Mouse (Mus musculus) midbrain, embryonic 13.5 days (tissue): ENCODE measurements around the gene 1700123O20Rik. TPM values are rescaled to one million over a fixed set of nuclear protein-coding genes. Genes with fewer than 3 reads are reported as not detected.

Experiments used
- ATAC-seq: fragments of 200-750 bp; cut with Nextera tagmentation; 2 replicates; pipeline ENCODE4 v1.8.0; 2017; ENCODE audit warnings: mild to moderate bottlenecking, moderate TSS enrichment, moderate library complexity
- H3K27ac ChIP-seq: fragments of 300-500 bp; sonication (generic); 2 replicates; pipeline ENCODE4 v1.5.1; 2015; ENCODE audit warnings: inconsistent platforms, mild to moderate bottlenecking, moderate library complexity
- H3K27me3 ChIP-seq: fragments of 300-500 bp; sonication (generic); 2 replicates; pipeline ENCODE4 v1.6.1; 2015; ENCODE audit warnings: mild to moderate bottlenecking, inconsistent platforms
- H3K36me3 ChIP-seq: fragments of 300-500 bp; sonication (generic); 2 replicates; pipeline ENCODE4 v1.6.1; 2015; ENCODE audit warnings: mild to moderate bottlenecking, inconsistent platforms
- H3K4me1 ChIP-seq: fragments of 300-500 bp; sonication (generic); replicated peaks from 2 replicates; pipeline ENCODE4 v1.6.1; 2015; ENCODE audit warnings: inconsistent platforms
- H3K4me2 ChIP-seq: fragments of 300-500 bp; sonication (generic); replicated peaks from 2 replicates; pipeline ENCODE4 v1.6.1; 2015; ENCODE audit warnings: moderate library complexity, mild to moderate bottlenecking, inconsistent platforms
- H3K4me3 ChIP-seq: fragments of 300-500 bp; sonication (generic); replicated peaks from 2 replicates; pipeline ENCODE4 v1.5.1; 2015; ENCODE audit warnings: mild to moderate bottlenecking, inconsistent platforms
- H3K9ac ChIP-seq: fragments of 300-500 bp; sonication (generic); replicated peaks from 2 replicates; pipeline ENCODE4 v1.6.1; 2015; ENCODE audit warnings: mild to moderate bottlenecking, inconsistent platforms
- H3K9me3 ChIP-seq: fragments of 300-500 bp; sonication (generic); 2 replicates; pipeline ENCODE4 v1.6.1; 2016; ENCODE audit warnings: mild to moderate bottlenecking, inconsistent platforms
- WGBS: fragments of 180-500 bp; shearing (Covaris S2); methylation state at CpG from one replicate; pipeline ENCODE4 v1.1.7; 2015; 5-methylcytosine and 5-hydroxymethylcytosine counted together
- polyA plus RNA-seq: library from polyadenylated mRNA; unstranded; fragments of >200 nt; fragmentation: Nextera tagmentation; extraction: Ambion mirVana; gene quantifications from 2 replicates; pipeline ENCODE4 v1.2.1, GENCODE M21; 2015

Gene 1700123O20Rik
- polyA plus RNA-seq, 1 experiment from 2014 or later, result 76.6 TPM

- Histone ChIP-seq H3K4me1 (peaks cover 48% of the 10 kb centered on the region), H3K4me3 (peak overlapping the region; percentile 74), H3K27ac (peak overlapping the region; percentile 95), H3K27me3 (no peaks in the 10 kb centered on the region), H3K9ac (peak overlapping the region; percentile 92), H3K9me3 (no peaks in the 10 kb centered on the region), H3K36me3 (peaks cover 38% of the 10 kb centered on the region), H3K4me2 (peak overlapping the region; percentile 82)
- WGBS, result 12% methylated on average over 8 of the region's 8 CpGs
- peak; percentile 5 for ATAC-seq
These were observed 545 bp upstream of the 1700123O20Rik start for GRCm38 (mm10) chr14:54685471-54685870.

DNA sequence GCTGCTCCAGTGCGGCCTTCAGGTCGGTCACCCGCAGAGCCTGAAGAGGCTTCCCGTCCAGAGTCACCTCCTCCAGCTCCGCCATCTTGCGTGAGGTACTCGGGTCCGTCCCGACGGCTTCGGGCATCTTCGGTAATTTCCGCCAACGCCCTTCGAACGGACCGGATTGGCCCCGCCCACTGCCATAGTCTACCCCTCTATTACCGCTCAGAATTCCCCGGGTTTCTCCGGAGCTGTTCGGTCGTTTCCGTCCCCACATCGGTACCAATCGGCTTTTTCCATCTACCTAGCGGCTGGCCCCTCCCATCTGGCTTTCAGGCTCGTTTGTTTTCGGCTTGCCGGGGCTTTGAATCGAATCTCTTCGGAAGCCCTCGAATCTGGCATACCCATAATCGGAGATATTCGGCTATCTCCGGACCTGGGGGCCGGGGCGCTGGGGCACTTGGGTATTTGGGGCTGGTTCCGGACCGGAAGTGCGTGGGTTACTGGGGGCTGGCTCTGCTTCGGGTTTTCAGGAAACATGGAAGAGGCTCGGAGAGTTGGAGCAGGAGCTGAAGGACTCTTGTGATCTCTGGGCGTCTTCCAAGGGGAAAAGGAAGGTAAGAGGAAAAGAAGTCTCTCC lies 617 bp downstream of the 1700123O20Rik start, which contains the start of gene Acin1:
Acin1 (minus strand) TSS at position 410 of the 622 bp plus-strand sequence.
- Histone ChIP-seq H3K9ac (peak within 1 kb of the TSS; percentile 92), H3K27ac (peak within 1 kb of the TSS; percentile 95), H3K36me3 (peaks cover 37% of the 10 kb centered on the region), H3K4me2 (peak within 1 kb of the TSS; percentile 82), H3K27me3 (no peaks in the 10 kb centered on the region), H3K9me3 (no peaks in the 10 kb centered on the region), H3K4me3 (peak within 1 kb of the TSS; percentile 74), H3K4me1 (peaks cover 48% of the 10 kb centered on the region)
- WGBS, result 0% methylated on average over 44 of the region's 44 CpGs
- ATAC-seq, result peak; percentile 97

GRCm38 (mm10) chr14:54687251-54687650 lies 1.2 kb downstream of the 1700123O20Rik start:
- Histone ChIP-seq H3K27ac (peak overlapping the region; percentile 48; the same call in 1 of the 2 replicates), H3K4me2 (peak overlapping the region; percentile 68), H3K9me3 (no peaks in the 10 kb centered on the region), H3K36me3 (peaks cover 37% of the 10 kb centered on the region), H3K4me1 (peaks cover 48% of the 10 kb centered on the region), H3K9ac (peak overlapping the region; percentile 77), H3K27me3 (no peaks in the 10 kb centered on the region), H3K4me3 (peak overlapping the region; percentile 74)
- WGBS, result 9% methylated on average over 8 of the region's 8 CpGs
- no peak for ATAC-seq

GRCm38 (mm10) chr14:54695042-54695441 lies 9.0 kb downstream of the 1700123O20Rik start:
- no peak for ATAC-seq
- H3K36me3 ChIP-seq, result peaks cover 32% of the 10 kb centered on the region
- no peak overlapping the region for H3K9ac ChIP-seq
- no peaks in the 10 kb centered on the region for H3K27me3 ChIP-seq
- no peaks in the 10 kb centered on the region for H3K9me3 ChIP-seq
- no peaks in the 10 kb centered on the region for H3K4me1 ChIP-seq
- H3K4me3 ChIP-seq, result no peak overlapping the region
- H3K27ac ChIP-seq, result no peak overlapping the region
- 90% methylated on average over 6 of the region's 6 CpGs for WGBS
- H3K4me2 ChIP-seq, result no peak overlapping the region

DNA sequence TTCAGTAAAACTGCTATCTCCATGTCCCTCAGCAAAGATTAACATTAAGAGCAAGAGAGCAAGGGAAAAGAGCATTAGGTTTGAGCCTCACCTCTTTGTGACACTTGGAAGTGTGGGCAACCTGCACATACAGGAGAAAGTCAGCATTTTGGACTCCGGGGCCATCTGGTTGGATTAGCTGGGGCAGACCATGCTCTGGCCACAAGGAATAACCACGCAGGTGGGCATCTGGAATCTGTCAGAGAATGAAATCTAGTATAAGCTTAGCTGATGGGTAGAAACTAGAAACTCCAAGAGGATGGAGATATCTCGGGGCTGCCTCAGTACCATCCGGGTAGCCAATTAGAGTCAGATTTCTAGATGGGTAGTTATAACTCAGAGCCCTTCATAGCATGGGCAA lies 10.7 kb downstream of the 1700123O20Rik start:
- no peak for ATAC-seq
- no peak overlapping the region for H3K4me3 ChIP-seq
- H3K27ac ChIP-seq, result no peak overlapping the region
- 95% methylated on average over 4 of the region's 4 CpGs for whole genome bisulfite sequencing
- no peaks in the 10 kb centered on the region for H3K4me1 ChIP-seq
- H3K27me3 ChIP-seq, result no peaks in the 10 kb centered on the region
- no peak overlapping the region for H3K4me2 ChIP-seq
- H3K36me3 ChIP-seq, result peaks cover 22% of the 10 kb centered on the region
- H3K9ac ChIP-seq, result no peak overlapping the region
- H3K9me3 ChIP-seq, result no peaks in the 10 kb centered on the region

DNA sequence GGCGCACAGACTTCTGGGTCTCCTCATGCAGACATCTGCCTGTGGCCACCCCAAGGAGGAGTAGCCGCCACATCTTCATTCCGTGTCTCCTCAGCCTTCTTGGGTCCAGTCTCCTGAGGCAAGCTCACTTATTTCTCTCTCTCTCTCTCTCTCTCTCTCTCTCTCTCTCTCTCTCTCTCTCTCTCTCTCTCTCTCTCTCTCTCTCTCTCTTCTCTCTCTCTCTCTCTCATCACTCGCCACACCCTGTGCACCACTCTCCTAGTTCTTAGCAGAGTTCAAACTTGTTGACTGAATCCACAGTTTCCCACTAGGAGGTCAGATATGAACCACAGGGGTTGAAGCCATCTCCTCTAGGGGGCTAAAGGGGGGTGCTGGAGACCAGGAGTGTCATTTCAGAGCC lies 12.7 kb downstream of the 1700123O20Rik start, which contains the start of gene Gm29776:
Gm29776 (minus strand) TSS at position 101 of the 400 bp plus-strand sequence.
- no peaks in the 10 kb centered on the region for H3K4me1 ChIP-seq
- H3K9me3 ChIP-seq, result no peaks in the 10 kb centered on the region
- no peak within 1 kb of the TSS for H3K4me3 ChIP-seq
- peaks cover 8% of the 10 kb centered on the region; the same call in 1 of the 2 replicates for H3K36me3 ChIP-seq
- H3K9ac ChIP-seq, result no peak within 1 kb of the TSS; the same call in 1 of the 2 replicates
- ATAC-seq, result no peak
- 64% methylated on average over 4 of the region's 4 CpGs for WGBS
- H3K27me3 ChIP-seq, result 0 out of 2 replicates have a peak, but pooled peaks cover 5% of the 10 kb centered on the region
- no peak within 1 kb of the TSS for H3K4me2 ChIP-seq
- H3K27ac ChIP-seq, result no peak within 1 kb of the TSS

DNA sequence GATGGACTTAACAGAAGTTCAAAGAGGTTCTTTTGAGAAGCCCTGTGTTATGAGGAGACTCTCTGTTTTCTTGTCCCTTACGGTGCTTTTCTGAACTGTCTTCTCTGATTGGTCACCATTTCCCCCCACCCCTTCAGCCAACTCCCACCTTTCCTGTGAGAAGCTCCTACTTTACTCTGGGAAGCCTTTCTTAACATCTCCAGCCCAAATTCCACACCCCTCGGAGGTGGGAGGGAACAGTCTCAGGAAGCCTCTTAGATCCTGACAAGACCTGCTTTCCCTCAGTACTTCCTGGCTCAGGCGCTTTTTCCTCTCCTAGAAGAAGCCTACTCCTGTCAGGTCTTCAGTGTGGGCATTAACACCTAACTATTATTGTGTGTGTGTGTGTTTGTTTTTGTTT lies 13.6 kb downstream of the 1700123O20Rik start:
- H3K36me3 ChIP-seq, result peaks cover 5% of the 10 kb centered on the region; the same call in 1 of the 2 replicates
- H3K4me3 ChIP-seq, result no peak overlapping the region
- WGBS, result 57% methylated on average over 3 of the region's 3 CpGs
- H3K4me1 ChIP-seq, result no peaks in the 10 kb centered on the region
- H3K27me3 ChIP-seq, result 0 out of 2 replicates have a peak, but pooled peaks cover 5% of the 10 kb centered on the region
- no peak overlapping the region for H3K27ac ChIP-seq
- H3K4me2 ChIP-seq, result no peak overlapping the region
- H3K9ac ChIP-seq, result no peak overlapping the region
- ATAC-seq, result no peak
- no peaks in the 10 kb centered on the region for H3K9me3 ChIP-seq

DNA sequence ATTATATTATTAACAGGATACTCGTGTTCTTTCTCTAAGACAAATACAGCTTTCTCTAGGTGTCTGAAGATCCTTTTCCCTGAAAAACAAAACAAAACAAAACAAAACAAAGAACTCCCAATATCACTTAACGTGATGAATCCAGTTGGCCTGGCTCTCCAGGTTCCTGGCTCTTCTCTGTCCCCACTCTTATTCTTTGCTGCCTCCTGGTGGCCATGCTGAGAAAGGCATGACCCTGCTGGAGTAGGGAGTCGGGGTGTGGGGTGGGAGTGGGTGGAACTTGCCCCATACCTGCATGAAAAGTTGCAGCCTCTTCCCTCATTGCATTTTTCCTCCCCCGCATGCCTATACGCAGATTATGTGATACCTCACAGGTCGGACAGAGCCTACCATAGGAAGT lies 15.3 kb downstream of the 1700123O20Rik start:
- H3K27me3 ChIP-seq, result 0 out of 2 replicates have a peak, but pooled peaks cover 5% of the 10 kb centered on the region
- no peaks in the 10 kb centered on the region for H3K4me1 ChIP-seq
- H3K9ac ChIP-seq, result no peak overlapping the region
- no peak overlapping the region for H3K27ac ChIP-seq
- no peaks in the 10 kb centered on the region for H3K9me3 ChIP-seq
- no peak overlapping the region for H3K4me3 ChIP-seq
- ATAC-seq, result no peak
- WGBS, result 15% methylated on average over 6 of the region's 6 CpGs
- no peaks in the 10 kb centered on the region for H3K36me3 ChIP-seq
- no peak overlapping the region for H3K4me2 ChIP-seq

- no peak for ATAC-seq
- 73% methylated on average over 10 of the region's 10 CpGs for WGBS
- H3K9ac ChIP-seq, result no peak overlapping the region
These were observed 17.2 kb downstream of the 1700123O20Rik start for GRCm38 (mm10) chr14:54703207-54703606.

DNA sequence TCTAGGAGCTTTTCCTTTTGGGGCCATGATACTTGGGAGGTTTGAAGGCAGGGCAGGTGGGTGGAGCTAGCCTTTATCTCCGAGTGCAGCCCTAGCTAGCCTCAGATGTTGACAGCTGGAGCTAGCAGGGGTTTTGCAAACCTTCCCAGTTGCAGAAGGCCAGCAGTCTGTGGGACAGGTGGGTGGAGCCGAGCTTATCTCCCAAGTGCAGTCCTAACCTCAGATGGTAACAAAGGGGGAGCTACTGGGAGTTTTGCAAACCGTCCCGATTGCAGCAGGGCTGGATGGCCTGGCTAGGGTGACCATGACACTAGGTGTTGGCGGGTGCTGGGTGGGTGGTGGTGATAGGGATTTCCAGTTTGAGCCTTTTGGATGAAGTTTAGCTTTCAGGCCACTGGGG lies 19.8 kb downstream of the 1700123O20Rik start:
- Histone ChIP-seq H3K4me3 (no peak overlapping the region), H3K36me3 (no peaks in the 10 kb centered on the region), H3K9me3 (no peaks in the 10 kb centered on the region), H3K9ac (no peak overlapping the region), H3K27ac (no peak overlapping the region), H3K4me2 (no peak overlapping the region), H3K4me1 (no peaks in the 10 kb centered on the region), H3K27me3 (0 out of 2 replicates have a peak, but pooled peaks cover 5% of the 10 kb centered on the region)
- ATAC-seq, result no peak
- WGBS, result 65% methylated on average over 5 of the region's 5 CpGs

More at GRCm38 (mm10) chr14:54703207-54703606, 17.2 kb downstream of the 1700123O20Rik start:
- H3K4me1 ChIP-seq, result no peaks in the 10 kb centered on the region
- no peaks in the 10 kb centered on the region for H3K9me3 ChIP-seq
- H3K4me2 ChIP-seq, result no peak overlapping the region
- no peak overlapping the region for H3K27ac ChIP-seq
- 0 out of 2 replicates have a peak, but pooled peaks cover 5% of the 10 kb centered on the region for H3K27me3 ChIP-seq
- H3K4me3 ChIP-seq, result no peak overlapping the region
- H3K36me3 ChIP-seq, result no peaks in the 10 kb centered on the region

DNA sequence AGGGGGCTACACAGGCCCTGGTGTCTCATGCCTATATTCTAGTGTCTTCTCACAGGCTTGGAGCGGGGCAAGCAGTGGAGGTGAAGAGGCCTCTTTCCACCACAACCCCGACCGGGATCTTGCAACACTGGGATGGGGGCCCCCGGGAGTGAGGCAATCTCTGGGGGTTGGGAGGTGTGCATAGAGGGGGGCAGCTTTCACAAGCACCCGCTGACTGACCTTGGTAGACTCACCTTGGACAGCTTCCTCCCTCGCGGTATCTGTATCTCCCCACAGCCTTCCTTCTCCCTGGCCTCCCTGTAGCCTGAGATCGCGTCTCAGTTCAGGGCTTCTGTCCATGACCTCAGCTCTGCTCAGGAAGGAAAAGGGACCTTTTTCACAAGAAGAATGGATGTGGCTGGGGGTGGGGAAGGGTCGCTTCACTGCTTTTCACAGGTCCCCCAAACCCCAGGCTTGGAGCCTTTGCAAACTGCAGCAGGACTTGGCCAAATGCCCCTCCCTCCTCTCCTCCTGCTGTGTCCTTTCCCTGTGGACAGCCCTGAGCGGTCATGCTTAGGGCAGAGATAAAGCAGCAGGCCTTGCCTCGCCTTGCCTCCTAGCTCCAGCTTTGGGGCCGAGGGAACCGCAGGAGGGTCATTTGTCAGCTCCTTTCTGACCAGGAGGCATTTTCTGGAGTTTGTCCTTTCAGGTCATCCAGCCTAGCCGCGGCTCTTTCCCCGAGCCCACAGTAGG lies 20.7 kb downstream of the 1700123O20Rik start:
- no peaks in the 10 kb centered on the region for H3K36me3 ChIP-seq
- no peaks in the 10 kb centered on the region for H3K4me1 ChIP-seq
- no peak overlapping the region for H3K27ac ChIP-seq
- H3K4me3 ChIP-seq, result no peak overlapping the region
- no peak for ATAC-seq
- no peak overlapping the region for H3K4me2 ChIP-seq
- no peaks in the 10 kb centered on the region for H3K9me3 ChIP-seq
- H3K27me3 ChIP-seq, result 0 out of 2 replicates have a peak, but pooled peaks cover 5% of the 10 kb centered on the region
- H3K9ac ChIP-seq, result 0 out of 2 replicates have a peak overlapping the region, but pooled peaks have one; percentile 16
- 54% methylated on average over 17 of the region's 17 CpGs for WGBS

GRCm38 (mm10) chr14:54709054-54709453 lies 23.0 kb downstream of the 1700123O20Rik start:
- H3K4me1 ChIP-seq, result no peaks in the 10 kb centered on the region
- no peak overlapping the region for H3K9ac ChIP-seq
- no peak overlapping the region for H3K27ac ChIP-seq
- H3K27me3 ChIP-seq, result no peaks in the 10 kb centered on the region
- 85% methylated on average over 9 of the region's 9 CpGs for WGBS
- no peak overlapping the region for H3K4me3 ChIP-seq
- no peaks in the 10 kb centered on the region for H3K9me3 ChIP-seq
- H3K4me2 ChIP-seq, result no peak overlapping the region
- no peaks in the 10 kb centered on the region for H3K36me3 ChIP-seq
- no peak for ATAC-seq
